Mouse (Mus musculus) lung, adult 2 months (tissue): ENCODE measurements around the gene Cdk15.

ENCODE experiments used
- CTCF ChIP-seq: fragments of 200-500 bp; IDR thresholded peaks from 2 replicates; pipeline ENCODE4 v1.5.1; 2011; ENCODE audit warnings: mild to moderate bottlenecking, low read length, control low read depth; ENCODE audit not compliant: insufficient read depth
- POLR2A ChIP-seq: fragments of 200-500 bp; IDR thresholded peaks from 2 replicates; pipeline ENCODE4 v1.6.1; 2011; ENCODE audit warnings: low read depth, mild to moderate bottlenecking, control low read depth, low read length, borderline replicate concordance; ENCODE audit errors: extremely low read depth

GRCm38 (mm10) chr1:59268931-59269330 lies 12.2 kb downstream of the Cdk15 start:
- TF ChIP-seq CTCF (no peak), POLR2A (no peak)
